Mouse (Mus musculus) effector memory CD4-positive, alpha-beta T cell, adult 7 months (primary cell): ENCODE measurements around the gene Lamb1. TPM values are rescaled to one million over a fixed set of nuclear protein-coding genes. Genes with fewer than 3 reads are reported as not detected.

ENCODE experiments used
- polyA plus RNA-seq: library from polyadenylated mRNA; unstranded; fragments of 100-300 nt; shearing (Covaris generic); gene quantifications from one replicate; pipeline ENCODE4 v1.2.1, GENCODE M21; 2017

The Lamb1 gene
- polyA plus RNA-seq: not detected

GRCm38 (mm10) chr12:31265005-31265721 is at the start of gene Lamb1:
Gene Lamb1, plus strand, starts transcription at chr12:31265234.

GRCm38 (mm10) chr12:31240470-31240869 is 24.6 kb upstream of the Lamb1 start, which contains the start of gene Gm6993:
Gene Gm6993, plus strand, starts transcription at chr12:31240770.

GRCm38 (mm10) chr12:31350944-31351928 is 86.2 kb downstream of the Lamb1 start, which contains the start of gene Dld:
Gene Dld, minus strand, starts transcription at chr12:31351453.

Other genes starting within 250 kb of the Lamb1 start
- not detected for gene Fam110c, start 191.4 kb upstream of the Lamb1 start, polyA plus RNA-seq
- gene Gm6993, start 24.5 kb upstream of the Lamb1 start, polyA plus RNA-seq: not detected
- 77.8 TPM for gene Dld, start 86.2 kb downstream of the Lamb1 start, polyA plus RNA-seq
- 0.51 TPM for gene Slc26a3, start 125.6 kb downstream of the Lamb1 start, polyA plus RNA-seq
- 35.2 TPM for gene Cbll1, start 234.4 kb downstream of the Lamb1 start, polyA plus RNA-seq